Mouse (Mus musculus): ENCODE measurements around the gene Edem1. TPM values are rescaled to one million over a fixed set of nuclear protein-coding genes. Genes with fewer than 3 reads are reported as not detected.

Edem1 gene
- polyA plus RNA-seq, 1 experiment: 15.4 TPM

- Histone ChIP-seq H3K4me2 (ENCODE audit: low read depth) (no peak overlapping the region), H3K27me3 (ENCODE audit: control insufficient read depth, insufficient read depth, insufficient read length) (no peaks in the 10 kb centered on the region), H3K79me2 (ENCODE audit: control insufficient read depth, insufficient read depth) (no peaks in the 10 kb centered on the region), H3ac (ENCODE audit: control insufficient read depth, insufficient read length) (no peak overlapping the region), H3K36me3 (ENCODE audit: control insufficient read depth, insufficient read depth) (no peaks in the 10 kb centered on the region), H3K4me3 (no peak overlapping the region)
- TF ChIP-seq E2F4 (IDR thresholded peaks at IDR 0.05; ENCODE audit: insufficient read depth) (no peak), MAX (IDR thresholded peaks at IDR 0.05; ENCODE audit: low read depth) (no peak), TCF12 (IDR thresholded peaks at IDR 0.05; ENCODE audit: insufficient read depth, poor library complexity, severe bottlenecking) (no peak), USF1 (IDR thresholded peaks at IDR 0.05; ENCODE audit: low read depth) (no peak), CEBPB (IDR thresholded peaks at IDR 0.05; ENCODE audit: insufficient read depth, poor library complexity, severe bottlenecking) (no peak), TCF3 (IDR thresholded peaks at IDR 0.05; ENCODE audit: insufficient read length, low read depth) (no peak), SRF (IDR thresholded peaks at IDR 0.05; ENCODE audit: control insufficient read depth, insufficient read length, low read depth) (no peak), MYOG (IDR thresholded peaks at IDR 0.05; ENCODE audit: control insufficient read depth in 1 of 3, insufficient read depth in 1 of 3, insufficient read length in 2 of 3, low read depth in 2 of 3) (no peak), MYOD1 (IDR thresholded peaks at IDR 0.05; ENCODE audit: control insufficient read depth in 1 of 3, insufficient read length in 2 of 3, low read depth in 2 of 3) (no peak), POLR2AphosphoS2 (IDR thresholded peaks at IDR 0.05; ENCODE audit: insufficient read length, low read depth) (no peak), REST (IDR thresholded peaks at IDR 0.05; ENCODE audit: insufficient read depth, insufficient read length) (no peak), POLR2A (IDR thresholded peaks at IDR 0.05; ENCODE audit: insufficient read length, low read depth) (no peak)
Measured at GRCm38 (mm10) chr6:108896525-108897087, 68.2 kb downstream of the Edem1 start.

- Histone ChIP-seq H3K79me2 (ENCODE audit: control insufficient read depth, insufficient read depth) (no peaks in the 10 kb centered on the region), H3K4me3 (no peak overlapping the region), H3K4me2 (ENCODE audit: low read depth) (no peak overlapping the region), H3K27me3 (ENCODE audit: control insufficient read depth, insufficient read depth, insufficient read length) (no peaks in the 10 kb centered on the region), H3K36me3 (ENCODE audit: control insufficient read depth, insufficient read depth) (no peaks in the 10 kb centered on the region), H3ac (ENCODE audit: control insufficient read depth, insufficient read length) (no peak overlapping the region)
- TF ChIP-seq MYOG (IDR thresholded peaks at IDR 0.05; ENCODE audit: control insufficient read depth in 1 of 3, insufficient read depth in 1 of 3, insufficient read length in 2 of 3, low read depth in 2 of 3) (no peak), REST (IDR thresholded peaks at IDR 0.05; ENCODE audit: insufficient read depth, insufficient read length) (no peak), CEBPB (IDR thresholded peaks at IDR 0.05; ENCODE audit: insufficient read depth, poor library complexity, severe bottlenecking) (no peak), SRF (IDR thresholded peaks at IDR 0.05; ENCODE audit: control insufficient read depth, insufficient read length, low read depth) (no peak), POLR2AphosphoS2 (IDR thresholded peaks at IDR 0.05; ENCODE audit: insufficient read length, low read depth) (no peak), TCF12 (IDR thresholded peaks at IDR 0.05; ENCODE audit: insufficient read depth, poor library complexity, severe bottlenecking) (no peak), MYOD1 (IDR thresholded peaks at IDR 0.05; ENCODE audit: control insufficient read depth in 1 of 3, insufficient read length in 2 of 3, low read depth in 2 of 3) (no peak), USF1 (IDR thresholded peaks at IDR 0.05; ENCODE audit: low read depth) (no peak), MAX (IDR thresholded peaks at IDR 0.05; ENCODE audit: low read depth) (no peak), E2F4 (IDR thresholded peaks at IDR 0.05; ENCODE audit: insufficient read depth) (no peak), POLR2A (IDR thresholded peaks at IDR 0.05; ENCODE audit: insufficient read length, low read depth) (no peak), TCF3 (IDR thresholded peaks at IDR 0.05; ENCODE audit: insufficient read length, low read depth) (no peak)
Measured at GRCm38 (mm10) chr6:108899231-108899630, 70.8 kb downstream of the Edem1 start.

GRCm38 (mm10) chr6:108902124-108902523, 73.7 kb downstream of the Edem1 start:
- Histone ChIP-seq H3K36me3 (ENCODE audit: control insufficient read depth, insufficient read depth) (no peaks in the 10 kb centered on the region), H3K4me2 (ENCODE audit: low read depth) (no peak overlapping the region), H3K27me3 (ENCODE audit: control insufficient read depth, insufficient read depth, insufficient read length) (no peaks in the 10 kb centered on the region), H3K4me3 (no peak overlapping the region), H3ac (ENCODE audit: control insufficient read depth, insufficient read length) (no peak overlapping the region), H3K79me2 (ENCODE audit: control insufficient read depth, insufficient read depth) (no peaks in the 10 kb centered on the region)
- no peak for TF ChIP-seq SRF (IDR thresholded peaks at IDR 0.05; ENCODE audit: control insufficient read depth, insufficient read length, low read depth)
- TF ChIP-seq MAX (IDR thresholded peaks at IDR 0.05; ENCODE audit: low read depth): no peak
- TF ChIP-seq USF1 (IDR thresholded peaks at IDR 0.05; ENCODE audit: low read depth): no peak
- no peak for TF ChIP-seq E2F4 (IDR thresholded peaks at IDR 0.05; ENCODE audit: insufficient read depth)
- no peak for TF ChIP-seq REST (IDR thresholded peaks at IDR 0.05; ENCODE audit: insufficient read depth, insufficient read length)
- no peak for TF ChIP-seq TCF3 (IDR thresholded peaks at IDR 0.05; ENCODE audit: insufficient read length, low read depth)

GRCm38 (mm10) chr6:108903280-108903679, 74.8 kb downstream of the Edem1 start:
- Histone ChIP-seq H3ac (ENCODE audit: control insufficient read depth, insufficient read length) (no peak overlapping the region), H3K4me3 (no peak overlapping the region), H3K4me2 (ENCODE audit: low read depth) (no peak overlapping the region), H3K36me3 (ENCODE audit: control insufficient read depth, insufficient read depth) (no peaks in the 10 kb centered on the region), H3K27me3 (ENCODE audit: control insufficient read depth, insufficient read depth, insufficient read length) (no peaks in the 10 kb centered on the region), H3K79me2 (ENCODE audit: control insufficient read depth, insufficient read depth) (no peaks in the 10 kb centered on the region)
- TF ChIP-seq POLR2A (IDR thresholded peaks at IDR 0.05; ENCODE audit: insufficient read length, low read depth) (no peak), SRF (IDR thresholded peaks at IDR 0.05; ENCODE audit: control insufficient read depth, insufficient read length, low read depth) (no peak), MYOG (IDR thresholded peaks at IDR 0.05; ENCODE audit: control insufficient read depth in 1 of 3, insufficient read depth in 1 of 3, insufficient read length in 2 of 3, low read depth in 2 of 3) (no peak), REST (IDR thresholded peaks at IDR 0.05; ENCODE audit: insufficient read depth, insufficient read length) (no peak), TCF3 (IDR thresholded peaks at IDR 0.05; ENCODE audit: insufficient read length, low read depth) (no peak), CEBPB (IDR thresholded peaks at IDR 0.05; ENCODE audit: insufficient read depth, poor library complexity, severe bottlenecking) (no peak), MAX (IDR thresholded peaks at IDR 0.05; ENCODE audit: low read depth) (no peak), TCF12 (IDR thresholded peaks at IDR 0.05; ENCODE audit: insufficient read depth, poor library complexity, severe bottlenecking) (no peak), E2F4 (IDR thresholded peaks at IDR 0.05; ENCODE audit: insufficient read depth) (no peak), MYOD1 (IDR thresholded peaks at IDR 0.05; ENCODE audit: control insufficient read depth in 1 of 3, insufficient read length in 2 of 3, low read depth in 2 of 3) (no peak), USF1 (IDR thresholded peaks at IDR 0.05; ENCODE audit: low read depth) (no peak), POLR2AphosphoS2 (IDR thresholded peaks at IDR 0.05; ENCODE audit: insufficient read length, low read depth) (no peak)
